Mouse (Mus musculus) midbrain, embryonic 14.5 days (tissue): ENCODE measurements at regions not wholly inside any gene's neighbourhood (a gene's known extent, or its start where the extent isn't known, plus 50 kb on each side); places are given as distances from the start of the nearest gene placed in this dataset.

ENCODE experiments used
- ATAC-seq: fragments of 200-750 bp; cut with Nextera tagmentation; 2 replicates; pipeline ENCODE4 v1.8.0; 2017; ENCODE audit warnings: moderate number of reproducible peaks, moderate library complexity; ENCODE audit not compliant: low FRiP score, low TSS enrichment
- DNase-seq: peaks from one replicate; pipeline ENCODE4 v3.0.0-alpha.2; 2015
- H3K27ac ChIP-seq: fragments of 300-500 bp; sonication (generic); replicated peaks from 2 replicates; pipeline ENCODE4 v1.5.1; 2014; ENCODE audit warnings: mild to moderate bottlenecking, low read depth, low read length, moderate library complexity
- H3K27me3 ChIP-seq: fragments of 300-500 bp; sonication (generic); 2 replicates; pipeline ENCODE4 v1.6.1; 2014; ENCODE audit warnings: low read length, control low read depth, mixed read lengths; ENCODE audit not compliant: control insufficient read depth, insufficient read depth
- H3K36me3 ChIP-seq: fragments of 300-500 bp; sonication (generic); 2 replicates; pipeline ENCODE4 v1.6.1; 2014; ENCODE audit warnings: low read length, control low read depth; ENCODE audit not compliant: control insufficient read depth, insufficient read depth
- H3K4me1 ChIP-seq: fragments of 300-500 bp; sonication (generic); 2 replicates; pipeline ENCODE4 v1.6.1; 2014; ENCODE audit warnings: mild to moderate bottlenecking, antibody characterized with exemption, low read length, control low read depth; ENCODE audit not compliant: control insufficient read depth, insufficient read depth
- H3K4me2 ChIP-seq: fragments of 300-500 bp; sonication (generic); 2 replicates; pipeline ENCODE4 v1.6.1; 2014; ENCODE audit warnings: mild to moderate bottlenecking, low read length, moderate library complexity
- H3K4me3 ChIP-seq: fragments of 300-500 bp; sonication (generic); replicated peaks from 2 replicates; pipeline ENCODE4 v1.5.1; 2014; ENCODE audit warnings: low read depth, low read length
- H3K9ac ChIP-seq: fragments of 300-500 bp; sonication (generic); replicated peaks from 2 replicates; pipeline ENCODE4 v1.6.1; 2014; ENCODE audit warnings: mild to moderate bottlenecking, low read length, moderate library complexity
- H3K9me3 ChIP-seq: fragments of 300-500 bp; sonication (generic); 2 replicates; pipeline ENCODE4 v1.6.1; 2016; ENCODE audit warnings: low read length, control low read depth, mixed read lengths; ENCODE audit not compliant: control insufficient read depth
- WGBS: fragments of 180-500 bp; shearing (Covaris S2); extraction: QIAGEN DNeasy Blood & Tissue Kit; methylation state at CpG from one replicate; pipeline ENCODE4 v1.1.7; 2014; 5-methylcytosine and 5-hydroxymethylcytosine counted together

DNA sequence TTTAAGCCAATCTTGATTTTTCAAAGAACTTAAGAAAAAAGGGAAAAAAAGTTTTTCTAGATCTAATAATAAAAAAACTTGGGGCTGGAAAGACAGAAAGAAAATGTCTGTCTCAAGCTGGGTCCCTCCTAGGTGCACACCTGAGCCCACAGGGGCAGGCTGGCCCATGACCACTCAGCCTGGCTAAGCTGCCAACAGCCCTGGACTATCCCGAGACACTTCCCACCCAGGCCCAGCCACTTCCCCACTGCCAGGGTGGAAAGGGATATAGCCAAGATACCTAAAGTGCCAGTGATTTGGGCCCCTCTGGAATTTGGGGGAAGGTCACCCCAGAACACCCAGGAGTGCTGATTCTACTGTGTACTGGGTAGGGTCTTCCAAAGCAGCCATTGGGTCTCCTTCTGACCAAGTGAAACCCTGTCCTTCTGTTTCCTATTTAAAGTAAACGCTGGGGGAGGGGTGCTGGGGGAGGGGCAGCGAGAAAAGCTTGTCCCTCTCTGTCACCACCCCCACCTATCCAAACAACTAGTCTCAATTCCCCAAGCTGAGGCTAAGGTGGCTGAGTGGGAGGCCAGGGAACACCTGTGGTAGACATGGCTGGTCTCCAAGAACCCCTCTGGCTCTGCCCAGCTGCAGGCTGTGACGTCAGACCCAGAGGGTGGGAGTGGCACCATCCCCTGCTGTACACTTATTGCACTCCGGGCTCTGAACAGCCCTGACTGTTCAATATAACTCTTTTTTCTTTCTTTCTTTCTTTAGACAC, 62.6 kb downstream of the Mcfd2 start:
- no peak overlapping the region for H3K4me3 ChIP-seq
- H3K9me3 ChIP-seq, result no peaks in the 10 kb centered on the region
- H3K9ac ChIP-seq, result no peak overlapping the region
- ATAC-seq, result no peak
- H3K4me2 ChIP-seq, result no peak overlapping the region
- DNase-seq, result no peak
- WGBS, result 53% methylated on average over 5 of the region's 5 CpGs
- peaks cover 13% of the 10 kb centered on the region; the same call in 1 of the 2 replicates for H3K4me1 ChIP-seq
- H3K27me3 ChIP-seq, result no peaks in the 10 kb centered on the region
- no peaks in the 10 kb centered on the region for H3K36me3 ChIP-seq
- no peak overlapping the region for H3K27ac ChIP-seq

DNA sequence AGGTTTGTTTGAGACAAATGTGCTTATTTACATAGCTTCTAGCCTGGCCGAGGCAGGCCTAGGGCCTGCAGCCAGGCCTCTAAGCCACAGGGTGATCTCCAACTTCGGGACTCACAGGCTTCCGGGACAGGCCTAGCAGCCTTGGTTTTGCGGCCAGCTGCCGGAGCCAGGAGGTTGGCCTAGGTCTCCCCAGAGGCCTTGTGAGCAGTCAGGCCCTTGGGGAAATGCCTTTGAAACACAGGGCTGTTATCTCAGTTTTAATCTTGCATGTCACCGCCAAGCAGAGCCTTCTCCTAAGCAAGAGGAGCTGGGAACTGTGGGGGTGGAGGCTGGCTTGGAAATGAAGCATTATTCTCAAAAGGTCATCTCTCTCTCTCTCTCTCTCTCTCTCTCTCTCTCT, 63.2 kb downstream of the Mcfd2 start:
- no peak for ATAC-seq
- Histone ChIP-seq H3K36me3 (no peaks in the 10 kb centered on the region), H3K4me3 (no peak overlapping the region), H3K27me3 (no peaks in the 10 kb centered on the region), H3K4me1 (peaks cover 13% of the 10 kb centered on the region; the same call in 1 of the 2 replicates), H3K4me2 (no peak overlapping the region), H3K9me3 (no peaks in the 10 kb centered on the region), H3K9ac (no peak overlapping the region), H3K27ac (0 out of 2 replicates have a peak overlapping the region, but pooled peaks have one; percentile 2)
- DNase-seq, result peak; percentile 39
- WGBS, result 36% methylated on average over 6 of the region's 6 CpGs

DNA sequence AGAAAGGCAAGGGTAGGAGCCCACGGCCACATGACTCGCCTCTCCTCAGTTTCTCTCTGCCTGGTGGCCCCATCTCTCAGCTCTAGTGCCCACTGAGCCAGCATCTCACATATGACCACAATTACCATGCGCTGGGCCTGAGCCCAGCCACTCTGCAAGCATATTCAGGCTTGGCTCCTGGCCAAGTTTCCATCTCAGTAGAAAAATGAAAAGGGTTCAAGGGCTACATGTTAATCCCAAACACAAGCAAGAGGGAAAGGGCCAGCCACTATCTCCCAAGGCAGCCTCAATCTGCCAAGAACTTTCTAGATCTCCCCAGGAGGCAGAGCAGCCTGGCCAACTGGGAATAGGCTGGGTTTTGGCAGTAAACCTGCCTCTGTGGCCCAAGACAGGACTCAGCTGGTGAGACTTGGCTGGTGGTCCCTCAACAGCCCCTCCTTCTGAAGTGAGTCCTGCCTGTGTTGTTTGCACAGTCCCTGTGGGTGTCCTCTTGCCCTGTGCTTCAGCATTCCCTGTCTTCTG, 65.0 kb downstream of the Mcfd2 start:
- WGBS, result 70% methylated on average over 3 of the region's 3 CpGs

DNA sequence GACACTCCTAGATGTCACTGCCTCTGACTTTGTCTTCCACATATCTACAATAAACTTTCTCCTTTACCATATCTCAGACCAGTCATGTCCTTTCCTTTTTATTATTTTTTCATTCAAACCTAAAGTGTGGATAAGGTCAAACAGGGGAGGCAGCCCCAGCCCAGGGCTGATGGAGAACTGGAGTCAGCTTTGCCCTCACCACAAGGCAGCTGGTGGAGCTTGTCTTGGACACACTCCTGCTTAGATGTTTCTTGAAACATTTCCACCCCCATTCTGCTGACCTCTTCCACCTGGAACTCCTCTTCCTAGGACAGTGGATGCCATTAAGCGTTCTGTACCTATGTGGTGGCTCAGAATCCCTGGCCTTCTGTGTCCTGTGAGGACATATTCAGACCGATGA, 65.6 kb downstream of the Mcfd2 start:
- no peaks in the 10 kb centered on the region for H3K36me3 ChIP-seq
- ATAC-seq, result no peak
- WGBS, result 95% methylated on average over 2 of the region's 2 CpGs

More for the DNA sequence above, 65.0 kb downstream of the Mcfd2 start:
- H3K9me3 ChIP-seq, result no peaks in the 10 kb centered on the region
- H3K4me3 ChIP-seq, result no peak overlapping the region
- peaks cover 13% of the 10 kb centered on the region; the same call in 1 of the 2 replicates for H3K4me1 ChIP-seq
- DNase-seq (peak; percentile 79), ATAC-seq (peak; percentile 49; the same call in 1 of the 2 replicates)
- peak overlapping the region; percentile 49; the same call in 1 of the 2 replicates for H3K27ac ChIP-seq
- H3K36me3 ChIP-seq, result no peaks in the 10 kb centered on the region
- H3K4me2 ChIP-seq, result no peak overlapping the region
- H3K9ac ChIP-seq, result no peak overlapping the region
- H3K27me3 ChIP-seq, result no peaks in the 10 kb centered on the region

DNA sequence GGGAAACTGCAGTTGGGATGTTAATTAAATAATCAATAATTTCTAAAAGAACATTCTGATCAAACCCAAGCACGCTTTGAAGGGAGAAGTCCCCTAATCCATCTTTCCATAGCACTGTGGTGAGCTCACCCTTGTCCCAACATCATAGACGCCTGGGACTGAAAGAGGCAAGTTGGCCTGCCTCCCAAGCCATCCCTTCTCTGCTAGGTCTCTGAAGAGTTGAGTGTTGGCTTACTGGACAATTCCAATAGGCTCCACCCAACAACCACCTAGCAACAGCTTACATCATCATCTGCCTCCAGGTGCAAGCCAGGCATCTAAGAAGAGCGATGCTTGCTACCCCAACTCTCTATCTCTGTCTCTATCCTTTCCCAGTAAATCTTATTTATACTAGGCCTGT, 66.6 kb downstream of the Mcfd2 start:
- DNase-seq, result no peak
- no peaks in the 10 kb centered on the region for H3K27me3 ChIP-seq
- no peaks in the 10 kb centered on the region for H3K9me3 ChIP-seq
- H3K36me3 ChIP-seq, result no peaks in the 10 kb centered on the region
- peaks cover 13% of the 10 kb centered on the region; the same call in 1 of the 2 replicates for H3K4me1 ChIP-seq
- H3K9ac ChIP-seq, result no peak overlapping the region
- no peak for ATAC-seq
- no peak overlapping the region for H3K4me2 ChIP-seq
- WGBS, result 87% methylated on average over 3 of the region's 3 CpGs
- H3K27ac ChIP-seq, result no peak overlapping the region
- H3K4me3 ChIP-seq, result no peak overlapping the region

More for the DNA sequence above, 65.6 kb downstream of the Mcfd2 start:
- H3K4me1 ChIP-seq, result peaks cover 13% of the 10 kb centered on the region; the same call in 1 of the 2 replicates
- DNase-seq, result no peak
- H3K9ac ChIP-seq, result no peak overlapping the region
- H3K9me3 ChIP-seq, result no peaks in the 10 kb centered on the region
- H3K27ac ChIP-seq, result no peak overlapping the region
- no peaks in the 10 kb centered on the region for H3K27me3 ChIP-seq
- H3K4me2 ChIP-seq, result no peak overlapping the region
- no peak overlapping the region for H3K4me3 ChIP-seq

DNA sequence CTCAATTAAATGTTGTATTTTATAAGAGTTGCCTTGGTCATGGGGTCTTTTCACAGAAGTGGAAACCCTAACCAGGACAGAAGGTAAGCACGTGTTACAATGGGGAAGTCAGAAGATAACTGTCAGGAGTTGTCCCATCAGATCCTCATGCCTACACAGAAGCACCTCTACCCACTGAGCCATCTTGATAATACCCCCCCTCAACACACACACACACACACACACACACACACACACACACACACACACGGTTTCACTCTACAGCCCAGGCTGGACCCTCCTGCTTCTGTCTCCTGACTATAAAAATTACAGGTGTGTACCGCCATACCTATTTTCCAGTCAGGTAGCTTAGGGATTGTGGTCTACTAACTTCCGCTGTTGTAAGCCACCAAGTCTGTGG, 68.3 kb downstream of the Mcfd2 start:
- peaks cover 10% of the 10 kb centered on the region; the same call in 1 of the 2 replicates for H3K4me1 ChIP-seq
- H3K27ac ChIP-seq, result no peak overlapping the region
- DNase-seq (no peak), ATAC-seq (no peak)
- WGBS, result 91% methylated on average over 4 of the region's 4 CpGs
- no peaks in the 10 kb centered on the region for H3K36me3 ChIP-seq
- H3K4me3 ChIP-seq, result no peak overlapping the region
- H3K27me3 ChIP-seq, result no peaks in the 10 kb centered on the region
- H3K9me3 ChIP-seq, result no peaks in the 10 kb centered on the region
- H3K4me2 ChIP-seq, result no peak overlapping the region
- no peak overlapping the region for H3K9ac ChIP-seq

DNA sequence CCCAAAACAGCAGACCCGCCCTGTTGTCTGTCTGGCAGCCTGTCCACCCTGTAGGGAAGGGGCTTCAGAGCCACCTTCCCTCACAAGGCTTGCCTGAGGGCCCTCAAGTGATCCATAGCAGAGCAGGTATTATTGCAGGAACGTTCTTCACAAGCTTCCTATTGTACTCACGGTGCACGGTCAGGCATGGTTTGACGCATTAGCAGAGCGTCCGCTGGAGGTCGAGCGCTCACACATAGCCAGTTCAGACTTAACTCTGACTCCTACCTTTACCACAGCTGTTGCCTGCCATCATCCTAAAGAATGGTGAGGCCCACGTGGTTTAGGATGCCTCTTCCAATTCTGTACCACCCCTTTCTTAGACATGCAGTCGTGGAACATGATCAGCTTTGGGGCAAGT, 71.1 kb downstream of the Mcfd2 start:
- H3K36me3 ChIP-seq, result no peaks in the 10 kb centered on the region
- H3K27ac ChIP-seq, result no peak overlapping the region
- H3K4me3 ChIP-seq, result no peak overlapping the region
- DNase-seq, result no peak
- H3K4me2 ChIP-seq, result no peak overlapping the region
- no peaks in the 10 kb centered on the region for H3K9me3 ChIP-seq
- WGBS, result 54% methylated on average over 11 of the region's 11 CpGs
- H3K9ac ChIP-seq, result no peak overlapping the region
- no peaks in the 10 kb centered on the region for H3K4me1 ChIP-seq
- no peaks in the 10 kb centered on the region for H3K27me3 ChIP-seq
- ATAC-seq, result no peak

DNA sequence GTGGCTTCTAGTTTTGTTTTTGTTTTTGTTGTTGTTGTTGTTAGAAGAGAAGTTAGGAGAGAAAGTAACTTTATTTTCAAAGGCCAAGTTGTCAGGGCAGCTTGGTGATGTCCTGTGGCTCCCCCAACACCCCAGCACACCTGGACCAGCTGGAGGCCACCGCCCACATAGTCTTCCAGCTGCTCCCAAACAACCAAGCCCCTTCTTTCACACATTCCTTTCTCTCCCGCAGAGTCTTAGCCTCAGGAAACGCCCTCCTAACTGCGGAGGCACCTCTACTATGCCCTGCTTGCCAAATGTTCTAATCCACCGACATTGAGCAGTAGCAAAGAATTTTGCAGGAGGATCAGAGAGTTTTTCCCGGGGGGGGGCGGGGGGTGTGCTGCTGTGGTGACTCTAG, 72.3 kb downstream of the Mcfd2 start:
- Histone ChIP-seq H3K9ac (no peak overlapping the region), H3K36me3 (no peaks in the 10 kb centered on the region), H3K27me3 (no peaks in the 10 kb centered on the region), H3K9me3 (no peaks in the 10 kb centered on the region), H3K4me3 (no peak overlapping the region), H3K4me2 (no peak overlapping the region), H3K27ac (no peak overlapping the region), H3K4me1 (no peaks in the 10 kb centered on the region)
- WGBS, result 11% methylated on average over 7 of the region's 7 CpGs
- DNase-seq, result no peak
- no peak for ATAC-seq

DNA sequence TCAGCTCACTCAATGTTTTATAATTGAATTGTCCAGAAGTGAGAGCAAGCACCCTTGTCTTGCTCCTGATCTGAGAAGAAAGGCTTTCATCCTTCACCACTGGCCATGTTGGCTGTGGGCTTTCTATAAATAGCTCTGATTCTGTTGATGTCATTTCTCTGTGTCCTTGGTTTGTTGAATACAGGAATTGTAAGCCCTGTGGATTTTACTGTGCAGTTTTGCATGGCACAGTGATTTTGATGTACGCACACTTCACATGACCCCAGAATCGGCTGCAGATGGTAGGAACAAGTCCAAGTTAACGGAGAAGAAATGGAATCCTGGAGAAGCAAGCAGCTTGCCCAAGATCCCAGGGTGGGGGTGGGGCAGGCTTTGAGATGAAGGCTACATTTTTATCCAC, 76.1 kb downstream of the Mcfd2 start:
- no peak overlapping the region for H3K4me3 ChIP-seq
- DNase-seq (no peak), ATAC-seq (no peak)
- peaks cover 6% of the 10 kb centered on the region; the same call in 1 of the 2 replicates for H3K4me1 ChIP-seq
- H3K27me3 ChIP-seq, result no peaks in the 10 kb centered on the region
- 85% methylated on average over 3 of the region's 3 CpGs for WGBS
- H3K4me2 ChIP-seq, result no peak overlapping the region
- no peaks in the 10 kb centered on the region for H3K9me3 ChIP-seq
- no peak overlapping the region for H3K9ac ChIP-seq
- H3K36me3 ChIP-seq, result no peaks in the 10 kb centered on the region
- H3K27ac ChIP-seq, result no peak overlapping the region
